Mouse (Mus musculus): Measurements from ENCODE around the gene Stk32c.

- TF ChIP-seq CTCF (IDR thresholded peaks at IDR 0.05; ENCODE audit: control insufficient read depth, insufficient read depth, insufficient replicate concordance, low read depth, low read length) (no peak), POLR2A (IDR thresholded peaks at IDR 0.05; ENCODE audit: control insufficient read depth, low read depth, low read length) (no peak)
Measured at GRCm38 (mm10) chr7:139218641-139219415, 5.7 kb upstream of the Stk32c start.
